Mouse (Mus musculus): ENCODE measurements around the gene Teddm2.
A peak's percentile ranks its signal among the peaks of the same experiment; 100 is the strongest.

Gene Teddm2

GRCm38 (mm10) chr1:153814278-153814677, 85.8 kb downstream of the Teddm2 start:
- DNase-seq, result no peak

DNA sequence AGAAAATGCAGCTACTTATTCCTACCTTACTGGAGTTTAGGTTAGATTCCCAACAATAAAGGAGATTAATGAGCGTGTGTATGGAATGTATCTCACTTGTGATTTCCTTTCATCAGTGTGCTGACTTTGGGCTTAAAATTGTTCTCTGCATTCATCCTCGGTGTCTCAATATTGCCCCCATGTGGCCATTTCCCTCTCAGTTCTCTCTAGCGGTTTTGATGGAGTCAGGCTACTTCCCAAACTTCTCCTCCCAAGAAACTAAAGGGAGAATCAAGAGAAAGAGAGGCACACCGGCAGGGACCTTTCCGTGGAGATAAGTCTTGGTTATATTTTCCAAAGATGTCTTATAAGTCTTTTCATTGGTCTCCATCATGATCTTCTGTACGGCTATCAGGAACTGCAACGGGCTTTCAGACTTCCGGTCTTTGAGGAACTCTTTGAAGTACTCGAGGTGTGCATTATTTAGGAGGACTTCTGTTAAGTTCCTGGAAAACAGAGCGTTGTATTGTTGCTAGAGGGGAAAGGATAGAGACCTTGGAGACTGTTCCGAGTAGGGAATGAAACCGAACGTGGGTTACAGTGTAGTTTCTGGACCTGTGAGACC, 92.5 kb downstream of the Teddm2 start:
- peak; percentile 23 for DNase-seq

GRCm38 (mm10) chr1:153803530-153803929, 96.5 kb downstream of the Teddm2 start:
- DNase-seq, result no peak

- no peak for DNase-seq
These were observed 97.3 kb downstream of the Teddm2 start for GRCm38 (mm10) chr1:153802691-153803090.
